Mouse (Mus musculus) liver, embryonic 11.5 days (tissue): ENCODE data around the gene Olfr91. TPM values are rescaled to one million over a fixed set of nuclear protein-coding genes. Genes with fewer than 3 reads are reported as not detected.

Experiments used
- ATAC-seq: fragments of 200-750 bp; cut with Nextera tagmentation; replicated peaks from 2 replicates; pipeline ENCODE4 v1.8.0; 2017; ENCODE audit warnings: moderate number of reproducible peaks, mild to moderate bottlenecking, moderate TSS enrichment, moderate library complexity; ENCODE audit not compliant: low FRiP score
- DNase-seq: peaks from one replicate; pipeline ENCODE4 v3.0.0-alpha.2; 2017; ENCODE audit warnings: low spot score
- H3K27ac ChIP-seq: fragments of 300-500 bp; sonication (generic); 2 replicates; pipeline ENCODE4 v1.5.1; 2014; ENCODE audit warnings: mild to moderate bottlenecking, low read depth, low read length, control low read depth
- H3K27me3 ChIP-seq: fragments of 300-500 bp; sonication (generic); replicated peaks from 2 replicates; pipeline ENCODE4 v1.6.1; 2014; ENCODE audit warnings: low read length, mixed read lengths; ENCODE audit not compliant: control insufficient read depth, insufficient read depth
- H3K36me3 ChIP-seq: fragments of 300-500 bp; sonication (generic); 2 replicates; pipeline ENCODE4 v1.6.1; 2014; ENCODE audit warnings: mild to moderate bottlenecking, low read length, moderate library complexity, mixed read lengths; ENCODE audit not compliant: control insufficient read depth, insufficient read depth
- H3K4me1 ChIP-seq: fragments of 300-500 bp; sonication (generic); replicated peaks from 2 replicates; pipeline ENCODE4 v1.6.1; 2014; ENCODE audit warnings: low read length, mixed read lengths; ENCODE audit not compliant: control insufficient read depth, insufficient read depth
- H3K4me2 ChIP-seq: fragments of 300-500 bp; sonication (generic); 2 replicates; pipeline ENCODE4 v1.6.1; 2014; ENCODE audit warnings: mild to moderate bottlenecking, control low read depth, moderate library complexity
- H3K4me3 ChIP-seq: fragments of 300-500 bp; sonication (generic); 2 replicates; pipeline ENCODE4 v1.5.1; 2014; ENCODE audit warnings: low read depth, low read length, control low read depth
- H3K9ac ChIP-seq: fragments of 300-500 bp; sonication (generic); 2 replicates; pipeline ENCODE4 v1.6.1; 2014; ENCODE audit warnings: low read depth, low read length, control low read depth
- H3K9me3 ChIP-seq: fragments of 300-500 bp; sonication (generic); 2 replicates; pipeline ENCODE4 v1.6.1; 2016; ENCODE audit warnings: low read length, inconsistent platforms, mixed read lengths; ENCODE audit not compliant: control insufficient read depth
- WGBS: fragments of 180-500 bp; shearing (Covaris S2); extraction: QIAGEN DNeasy Blood & Tissue Kit; methylation state at CpG from one replicate; pipeline ENCODE4 v1.1.7; 2014; 5-methylcytosine and 5-hydroxymethylcytosine counted together
- polyA plus RNA-seq: library from polyadenylated mRNA; unstranded; fragments of >200 nt; fragmentation: Nextera tagmentation; extraction: Ambion mirVana; gene quantifications from 2 replicates; pipeline ENCODE4 v1.2.1, GENCODE M21; 2014

Gene Olfr91
- polyA plus RNA-seq, 1 experiment from 2014 or later = not detected

- H3K36me3 ChIP-seq = peaks cover 4% of the 10 kb centered on the region; the same call in 1 of the 2 replicates
- no peaks in the 10 kb centered on the region for H3K27me3 ChIP-seq
- ATAC-seq = no peak
- no peak overlapping the region for H3K4me3 ChIP-seq
- no peaks in the 10 kb centered on the region for H3K9me3 ChIP-seq
- H3K4me1 ChIP-seq = no peaks in the 10 kb centered on the region
- no peak for DNase-seq
- H3K27ac ChIP-seq = no peak overlapping the region
- no peak overlapping the region for H3K9ac ChIP-seq
- H3K4me2 ChIP-seq = no peak overlapping the region
- WGBS = 53% methylated on average over 1 of the region's 1 CpGs
Observed at GRCm38 (mm10) chr17:37067861-37068260, 30.2 kb downstream of the Olfr91 start.

GRCm38 (mm10) chr17:37065993-37066392, 32.1 kb downstream of the Olfr91 start:
- no peak for ATAC-seq
- Histone ChIP-seq H3K4me1 (no peaks in the 10 kb centered on the region), H3K27ac (no peak overlapping the region), H3K36me3 (peaks cover 4% of the 10 kb centered on the region; the same call in 1 of the 2 replicates), H3K4me3 (no peak overlapping the region), H3K9ac (no peak overlapping the region), H3K4me2 (no peak overlapping the region), H3K9me3 (no peaks in the 10 kb centered on the region), H3K27me3 (no peaks in the 10 kb centered on the region)
- DNase-seq = no peak
- 73% methylated on average over 2 of the region's 2 CpGs for WGBS

- H3K27ac ChIP-seq = no peak overlapping the region
- H3K9me3 ChIP-seq = no peaks in the 10 kb centered on the region
- no peak overlapping the region for H3K4me2 ChIP-seq
- H3K9ac ChIP-seq = no peak overlapping the region
- H3K36me3 ChIP-seq = no peaks in the 10 kb centered on the region; the same call in 1 of the 2 replicates
- H3K4me3 ChIP-seq = no peak overlapping the region
- ATAC-seq (no peak), DNase-seq (no peak)
- H3K27me3 ChIP-seq = no peaks in the 10 kb centered on the region
- H3K4me1 ChIP-seq = no peaks in the 10 kb centered on the region
- 84% methylated on average over 11 of the region's 11 CpGs for WGBS
Observed at GRCm38 (mm10) chr17:37063686-37064495, 34.2 kb downstream of the Olfr91 start.

- Histone ChIP-seq H3K27me3 (no peaks in the 10 kb centered on the region), H3K4me2 (no peak overlapping the region), H3K36me3 (no peaks in the 10 kb centered on the region), H3K4me3 (no peak overlapping the region), H3K9ac (no peak overlapping the region), H3K27ac (no peak overlapping the region), H3K9me3 (no peaks in the 10 kb centered on the region), H3K4me1 (no peaks in the 10 kb centered on the region)
- DNase-seq (no peak), ATAC-seq (no peak)
- 76% methylated on average over 10 of the region's 10 CpGs for WGBS
Observed at GRCm38 (mm10) chr17:37063063-37063462, 35.0 kb downstream of the Olfr91 start.

- 87% methylated on average over 10 of the region's 10 CpGs for WGBS
- Histone ChIP-seq H3K4me1 (no peaks in the 10 kb centered on the region), H3K4me2 (no peak overlapping the region), H3K27ac (no peak overlapping the region), H3K4me3 (no peak overlapping the region), H3K27me3 (no peaks in the 10 kb centered on the region), H3K36me3 (no peaks in the 10 kb centered on the region), H3K9me3 (no peaks in the 10 kb centered on the region), H3K9ac (no peak overlapping the region)
- no peak for DNase-seq
- ATAC-seq = no peak
Observed at GRCm38 (mm10) chr17:37062101-37062641, 35.9 kb downstream of the Olfr91 start.

- Histone ChIP-seq H3K27me3 (no peaks in the 10 kb centered on the region), H3K36me3 (no peaks in the 10 kb centered on the region; the same call in 1 of the 2 replicates), H3K9ac (no peak overlapping the region), H3K4me1 (no peaks in the 10 kb centered on the region), H3K9me3 (no peaks in the 10 kb centered on the region), H3K27ac (no peak overlapping the region), H3K4me3 (no peak overlapping the region), H3K4me2 (no peak overlapping the region)
- DNase-seq (no peak), ATAC-seq (no peak)
- 78% methylated on average over 3 of the region's 3 CpGs for WGBS
Observed at GRCm38 (mm10) chr17:37061435-37061834, 36.6 kb downstream of the Olfr91 start.

- peaks cover under 1% of the 10 kb centered on the region; the same call in 1 of the 2 replicates for H3K27me3 ChIP-seq
- H3K4me2 ChIP-seq = no peak overlapping the region
- no peak overlapping the region for H3K4me3 ChIP-seq
- no peak for ATAC-seq
- H3K4me1 ChIP-seq = no peaks in the 10 kb centered on the region
- no peaks in the 10 kb centered on the region for H3K9me3 ChIP-seq
- WGBS = 88% methylated on average over 6 of the region's 6 CpGs
- no peaks in the 10 kb centered on the region; the same call in 1 of the 2 replicates for H3K36me3 ChIP-seq
- no peak for DNase-seq
- no peak overlapping the region for H3K9ac ChIP-seq
- no peak overlapping the region for H3K27ac ChIP-seq
Observed at GRCm38 (mm10) chr17:37056957-37057356, 41.1 kb downstream of the Olfr91 start.

GRCm38 (mm10) chr17:37051745-37052144, 46.3 kb downstream of the Olfr91 start:
- H3K4me2 ChIP-seq = no peak overlapping the region
- peaks cover 7% of the 10 kb centered on the region; the same call in 1 of the 2 replicates for H3K4me1 ChIP-seq
- no peak overlapping the region for H3K9ac ChIP-seq
- ATAC-seq (no peak), DNase-seq (no peak)
- H3K27me3 ChIP-seq = peaks cover 49% of the 10 kb centered on the region
- no peaks in the 10 kb centered on the region; the same call in 1 of the 2 replicates for H3K36me3 ChIP-seq
- no peaks in the 10 kb centered on the region for H3K9me3 ChIP-seq
- 50% methylated on average over 4 of the region's 4 CpGs for WGBS
- no peak overlapping the region for H3K27ac ChIP-seq
- no peak overlapping the region for H3K4me3 ChIP-seq
